Mouse (Mus musculus): ENCODE data around the gene Tinag.

DNA sequence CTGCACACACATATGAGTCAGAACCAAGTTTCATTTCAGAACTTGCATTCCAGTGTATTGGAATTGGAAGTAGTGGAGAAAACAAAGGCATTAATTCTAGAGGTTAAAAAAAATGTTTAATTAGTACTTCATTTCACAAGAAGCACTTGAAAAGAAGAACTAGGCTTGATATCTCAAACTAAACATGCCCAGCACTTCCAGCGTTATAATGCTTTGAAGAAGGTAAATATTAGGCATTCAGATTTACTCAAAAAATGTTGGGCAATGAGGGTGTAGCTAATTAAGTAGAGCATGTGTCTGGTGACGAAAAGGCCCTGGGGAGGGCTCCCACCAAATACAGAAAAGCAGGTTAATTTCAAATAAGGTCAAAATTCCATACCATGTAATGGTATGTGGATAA lies 4.1 kb upstream of the Tinag start:
- no peak for TF ChIP-seq CTCF (IDR thresholded peaks at IDR 0.05; ENCODE audit: low read depth)
- TF ChIP-seq EP300 (IDR thresholded peaks at IDR 0.05; ENCODE audit: low read depth), result no peak

All from liver, embryonic 14.5 days (tissue).